Mouse (Mus musculus): ENCODE measurements around the gene Nxn. TPM values are rescaled to one million over a fixed set of nuclear protein-coding genes. Genes with fewer than 3 reads are reported as not detected.

Gene Nxn
- total RNA-seq, 2 experiments from 2014 or later = 42.0 to 49.3 TPM

- Histone ChIP-seq H3K27ac (no peak overlapping the region), H3K4me3 (no peak overlapping the region)
- no peak for DNase-seq
- no peak for TF ChIP-seq CTCF (IDR thresholded peaks at IDR 0.05)
- intact Hi-C loops (cut with DNase I) = no loop called here
These were observed 61.2 kb downstream of the Nxn start for GRCm38 (mm10) chr11:76337764-76338163.

GRCm38 (mm10) chr11:76337236-76337635 lies 61.7 kb downstream of the Nxn start:
- no peak for TF ChIP-seq CTCF (IDR thresholded peaks at IDR 0.05)
- DNase-seq = no peak
- intact Hi-C loops (cut with DNase I) = no loop called here
- no peak overlapping the region for H3K4me3 ChIP-seq
- no peak overlapping the region for H3K27ac ChIP-seq

- H3K27ac ChIP-seq = no peak overlapping the region
- DNase-seq = no peak
- H3K4me3 ChIP-seq = no peak overlapping the region
- TF ChIP-seq CTCF (IDR thresholded peaks at IDR 0.05) = no peak
- intact Hi-C loops (cut with DNase I) = no loop called here
These were observed 62.7 kb downstream of the Nxn start for GRCm38 (mm10) chr11:76336224-76336623.

GRCm38 (mm10) chr11:76334966-76335365 lies 64.0 kb downstream of the Nxn start:
- Histone ChIP-seq H3K4me3 (no peak overlapping the region), H3K27ac (no peak overlapping the region)
- DNase-seq = no peak
- intact Hi-C loops (cut with DNase I) = no loop called here
- no peak for TF ChIP-seq CTCF (IDR thresholded peaks at IDR 0.05)

GRCm38 (mm10) chr11:76332240-76332639 lies 66.7 kb downstream of the Nxn start:
- no peak for DNase-seq
- Histone ChIP-seq H3K27ac (no peak overlapping the region), H3K4me3 (no peak overlapping the region)
- no peak for TF ChIP-seq CTCF (IDR thresholded peaks at IDR 0.05)
- intact Hi-C loops (cut with DNase I) = no loop called here

GRCm38 (mm10) chr11:76328522-76329290 lies 70.2 kb downstream of the Nxn start:
- H3K27ac ChIP-seq = peak overlapping the region; percentile 69; the same call in 1 of the 2 replicates
- intact Hi-C loops (cut with DNase I) = loop anchor here (5.0 kb wide), 1 partner anchor 39 kb away; no protein-coding TSS in a partner anchor
- no peak overlapping the region for H3K4me3 ChIP-seq
- peak; percentile 4 for DNase-seq
- no peak for TF ChIP-seq CTCF (IDR thresholded peaks at IDR 0.05)

- Histone ChIP-seq H3K27ac (peak overlapping the region; percentile 69), H3K4me3 (no peak overlapping the region)
- no peak for TF ChIP-seq CTCF (IDR thresholded peaks at IDR 0.05)
- peak; percentile 4 for DNase-seq
- intact Hi-C loops (cut with DNase I) = loop anchor here (5.0 kb wide), 1 partner anchor 39 kb away; no protein-coding TSS in a partner anchor
These were observed 70.9 kb downstream of the Nxn start for GRCm38 (mm10) chr11:76328084-76328483.

GRCm38 (mm10) chr11:76326672-76327071 lies 72.3 kb downstream of the Nxn start:
- Histone ChIP-seq H3K27ac (peak overlapping the region; percentile 74), H3K4me3 (peak overlapping the region; percentile 24; the same call in 1 of the 2 replicates)
- intact Hi-C loops (cut with DNase I) = loop anchor here (5.0 kb wide), 1 partner anchor 41 kb away; no protein-coding TSS in a partner anchor
- no peak for TF ChIP-seq CTCF (IDR thresholded peaks at IDR 0.05)
- peak; percentile 60 for DNase-seq

- H3K27ac ChIP-seq = peak overlapping the region; percentile 74
- no peak for DNase-seq
- H3K4me3 ChIP-seq = no peak overlapping the region
- intact Hi-C loops (cut with DNase I) = loop anchor here (5.0 kb wide), 1 partner anchor 41 kb away; no protein-coding TSS in a partner anchor
- TF ChIP-seq CTCF (IDR thresholded peaks at IDR 0.05) = no peak
These were observed 72.9 kb downstream of the Nxn start for GRCm38 (mm10) chr11:76326051-76326450.

GRCm38 (mm10) chr11:76324801-76325200 lies 74.1 kb downstream of the Nxn start:
- Histone ChIP-seq H3K4me3 (no peak overlapping the region), H3K27ac (peak overlapping the region; percentile 28; the same call in 1 of the 2 replicates)
- TF ChIP-seq CTCF (IDR thresholded peaks at IDR 0.05) = no peak
- intact Hi-C loops (cut with DNase I) = loop anchor here (5.0 kb wide), 1 partner anchor 42 kb away; no protein-coding TSS in a partner anchor
- no peak for DNase-seq

- intact Hi-C loops (cut with DNase I) = no loop called here
- Histone ChIP-seq H3K4me3 (no peak overlapping the region), H3K27ac (peak overlapping the region; percentile 32; the same call in 1 of the 2 replicates)
- no peak for TF ChIP-seq CTCF (IDR thresholded peaks at IDR 0.05)
- no peak for DNase-seq
These were observed 74.7 kb downstream of the Nxn start for GRCm38 (mm10) chr11:76324207-76324606.

GRCm38 (mm10) chr11:76322939-76323338 lies 76.0 kb downstream of the Nxn start:
- Histone ChIP-seq H3K4me3 (no peak overlapping the region), H3K27ac (peak overlapping the region; percentile 88)
- intact Hi-C loops (cut with DNase I) = no loop called here
- peak; percentile 52 for DNase-seq
- TF ChIP-seq CTCF (IDR thresholded peaks at IDR 0.05) = no peak

- DNase-seq = peak; percentile 42
- H3K27ac ChIP-seq = peak overlapping the region; percentile 88
These were observed 76.9 kb downstream of the Nxn start for GRCm38 (mm10) chr11:76322081-76322480.

More at GRCm38 (mm10) chr11:76322081-76322480, 76.9 kb downstream of the Nxn start:
- intact Hi-C loops (cut with DNase I) = no loop called here
- H3K4me3 ChIP-seq = no peak overlapping the region; the same call in 1 of the 2 replicates
- TF ChIP-seq CTCF (IDR thresholded peaks at IDR 0.05) = no peak

Measured in gastrocnemius, adult 2 months (tissue).